Mouse (Mus musculus) cortical plate, adult 2 months (tissue): ENCODE data around the gene Cops8.

Experiments
- CTCF ChIP-seq: fragments of 200-500 bp; IDR thresholded peaks from 2 replicates; pipeline ENCODE4 v1.5.1; 2011; ENCODE audit warnings: mild to moderate bottlenecking, control low read depth, low read length; ENCODE audit not compliant: insufficient read depth; ENCODE audit errors: extremely low read depth
- POLR2A ChIP-seq: fragments of 200-500 bp; IDR thresholded peaks from 2 replicates; pipeline ENCODE4 v1.6.1; 2011; ENCODE audit warnings: mild to moderate bottlenecking, low read length, control low read depth; ENCODE audit not compliant: insufficient read depth; ENCODE audit errors: extremely low read depth

- TF ChIP-seq CTCF (no peak), POLR2A (no peak)
These were observed 41.6 kb upstream of the Cops8 start for GRCm38 (mm10) chr1:90560942-90561726.
